Mouse (Mus musculus): Measurements from ENCODE around the gene Cdk1. TPM values are rescaled to one million over a fixed set of nuclear protein-coding genes. Genes with fewer than 3 reads are reported as not detected.

The Cdk1 gene
- total RNA-seq, 4 experiments from 2014 or later = 0.75 to 1.1 (median 0.82) TPM; not detected in 1

DNA sequence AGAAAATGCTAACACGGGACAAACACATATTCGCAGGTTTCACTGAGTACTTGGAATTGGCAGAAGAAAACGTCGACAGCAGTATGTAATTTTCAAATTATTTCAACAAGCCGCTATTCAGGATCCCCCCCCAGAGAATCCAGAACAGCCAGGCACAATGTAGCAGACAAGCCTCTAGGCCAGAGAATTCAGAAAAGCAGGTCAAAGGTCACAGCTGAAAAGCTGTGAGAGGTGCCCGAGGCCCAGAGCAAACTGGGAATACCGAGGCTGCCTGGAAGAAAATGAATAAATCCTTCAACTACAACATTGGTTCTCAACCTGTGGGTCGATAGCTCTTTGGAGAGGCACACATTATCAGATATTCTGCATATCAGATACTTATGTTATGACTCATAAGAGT, 4.5 kb downstream of the Cdk1 start:
- no peak for DNase-seq (ENCODE audit: low spot score in 2 of 2)

DNA sequence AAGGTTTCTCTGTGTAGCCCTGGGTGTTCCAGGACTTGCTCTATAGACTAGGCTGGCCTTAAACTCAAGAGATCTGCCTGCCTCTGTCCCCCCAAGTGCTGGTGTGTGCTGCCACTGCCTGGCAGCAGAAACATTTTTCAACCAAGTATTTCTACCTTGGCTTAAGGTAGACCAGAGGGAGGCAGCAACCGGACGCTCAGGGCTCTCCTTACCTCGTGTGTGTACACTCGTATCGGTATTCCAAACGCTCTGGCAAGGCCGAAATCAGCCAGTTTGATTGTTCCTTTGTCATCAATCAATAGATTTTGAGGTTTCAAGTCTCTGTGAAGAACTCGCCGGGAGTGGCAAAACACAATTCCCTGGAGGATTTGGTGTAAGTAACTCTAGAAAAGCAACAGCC, 10.4 kb downstream of the Cdk1 start:
- no peak for DNase-seq (ENCODE audit: low spot score in 2 of 2)

GRCm38 (mm10) chr10:69341570-69342227, 11.0 kb downstream of the Cdk1 start:
- no peak for DNase-seq (ENCODE audit: low spot score in 2 of 2)

DNA sequence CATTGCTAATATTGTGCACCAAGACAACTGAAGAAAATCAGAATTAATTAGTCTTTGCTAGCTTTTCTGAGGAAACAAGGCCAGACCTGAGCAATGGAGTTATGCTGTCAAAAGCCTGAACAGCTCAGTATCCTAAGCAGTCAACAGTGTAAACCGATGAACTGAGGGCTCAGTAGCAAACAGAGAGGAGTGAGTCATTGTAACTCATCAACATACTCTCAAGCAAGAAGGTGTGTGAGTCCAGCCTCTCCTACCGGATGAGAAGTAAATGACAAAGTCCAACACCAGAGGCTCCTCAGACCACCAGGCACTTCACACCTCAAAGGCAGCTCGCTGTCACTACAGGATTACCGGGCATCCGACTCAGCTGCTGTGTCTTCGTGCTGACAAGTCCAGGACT, 12.7 kb downstream of the Cdk1 start:
- no peak for DNase-seq (ENCODE audit: low spot score in 2 of 2)

DNA sequence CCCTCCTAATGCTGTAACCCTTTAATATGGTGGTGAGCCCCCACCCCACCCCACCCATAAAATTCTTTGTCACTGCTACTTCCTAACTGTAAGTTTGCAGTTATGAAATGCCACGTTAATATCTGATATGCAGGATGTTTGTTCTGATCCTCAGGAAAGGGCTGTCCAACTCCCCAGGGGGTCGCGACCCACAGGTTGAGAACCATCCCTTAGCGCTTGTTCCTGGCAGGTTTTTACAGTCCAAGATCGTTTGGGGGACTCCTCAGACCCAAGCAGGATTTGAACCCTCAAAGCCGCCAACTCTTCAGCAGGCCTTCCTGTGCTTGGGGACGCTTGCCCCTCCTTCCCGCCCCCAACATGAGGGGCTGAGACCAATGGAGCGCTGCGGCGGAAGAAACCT, 16.5 kb downstream of the Cdk1 start:
- no peak for DNase-seq (ENCODE audit: low spot score in 2 of 2)

DNA sequence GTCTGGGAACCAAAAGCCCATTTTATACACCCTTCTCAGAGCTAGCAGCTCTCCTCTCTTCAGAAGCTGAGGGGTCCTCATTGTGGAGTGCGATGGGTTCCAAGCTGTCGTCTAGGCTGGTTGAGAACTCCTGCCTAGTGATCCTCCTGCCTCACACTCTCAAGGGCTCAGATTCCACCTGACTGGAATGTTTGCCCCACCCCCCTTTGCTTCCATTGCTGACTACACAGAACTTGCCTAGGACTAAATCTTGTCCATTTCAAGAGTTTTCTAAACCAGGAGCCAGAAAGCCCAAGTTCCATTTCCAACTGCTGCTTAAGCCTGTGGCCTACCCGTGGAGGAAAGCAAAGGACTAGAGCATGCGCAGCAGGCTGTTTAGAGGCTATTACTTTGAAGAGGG, 17.1 kb downstream of the Cdk1 start:
- DNase-seq (ENCODE audit: low spot score in 2 of 2) = no peak

DNA sequence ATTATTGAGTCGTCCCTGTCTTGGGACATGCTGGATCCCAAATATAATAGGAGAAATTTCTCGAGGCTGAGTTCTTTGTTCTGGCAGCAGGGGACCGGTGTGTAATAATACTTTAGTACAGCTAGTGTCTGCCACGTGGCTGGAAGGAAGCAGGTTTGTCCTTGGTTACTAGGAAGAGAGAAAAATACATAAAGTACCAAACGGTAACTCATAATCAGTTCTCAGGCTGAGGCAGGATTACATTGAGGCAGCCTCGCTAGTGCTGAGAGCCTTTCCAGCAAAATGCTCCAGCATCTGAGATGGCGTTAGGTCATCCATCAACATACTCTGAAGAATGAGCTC, 17.6 kb downstream of the Cdk1 start:
- no peak for DNase-seq (ENCODE audit: low spot score in 2 of 2)

DNA sequence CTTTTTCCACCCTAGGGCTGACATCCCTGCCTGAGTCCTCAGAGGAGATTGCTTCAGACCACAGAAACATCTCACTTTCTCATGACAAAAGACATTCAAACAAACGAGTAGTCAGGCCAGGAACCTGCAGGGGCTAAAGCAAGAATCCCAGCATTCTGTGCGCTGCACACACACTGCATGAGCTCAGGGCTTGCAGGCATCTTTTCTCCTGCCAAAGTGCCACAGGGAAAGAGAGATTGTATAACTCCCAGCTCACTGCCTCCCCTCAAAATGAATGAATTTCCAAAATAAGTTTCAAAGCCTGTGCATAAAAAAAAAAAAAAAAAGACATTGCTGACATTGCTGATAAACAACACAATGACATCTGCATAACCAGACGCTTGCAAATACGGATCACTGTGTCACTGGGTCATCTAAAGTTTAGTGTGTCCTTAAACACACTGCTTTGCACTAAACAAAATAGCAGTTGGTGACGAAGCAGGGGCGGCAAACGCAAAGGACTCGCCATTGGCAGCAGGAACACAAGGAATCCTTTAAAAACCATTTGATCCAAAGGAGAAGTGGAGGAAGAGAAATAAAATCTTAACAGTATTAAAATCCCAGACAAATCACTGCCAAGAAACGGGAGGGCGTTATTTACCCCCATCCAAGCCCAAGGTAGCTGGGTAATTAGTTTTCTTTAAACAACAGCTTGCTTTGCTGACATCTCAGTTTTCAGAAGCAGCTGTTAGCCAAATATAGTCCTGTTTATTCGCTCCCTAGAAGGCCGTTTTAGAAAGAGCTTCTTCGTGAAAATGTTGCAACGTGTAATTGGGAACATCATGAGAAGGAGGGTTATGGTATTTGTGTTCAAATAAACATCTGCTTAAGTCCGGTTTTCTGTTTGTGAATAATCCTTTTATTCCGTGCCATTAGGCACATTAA, 18.2 kb downstream of the Cdk1 start:
- peak in 1 of 2 experiments; percentile 24 for DNase-seq (ENCODE audit: low spot score in 2 of 2)

- DNase-seq (ENCODE audit: low spot score in 2 of 2) = no peak
Observed at GRCm38 (mm10) chr10:69333212-69333611, 19.5 kb downstream of the Cdk1 start.

DNA sequence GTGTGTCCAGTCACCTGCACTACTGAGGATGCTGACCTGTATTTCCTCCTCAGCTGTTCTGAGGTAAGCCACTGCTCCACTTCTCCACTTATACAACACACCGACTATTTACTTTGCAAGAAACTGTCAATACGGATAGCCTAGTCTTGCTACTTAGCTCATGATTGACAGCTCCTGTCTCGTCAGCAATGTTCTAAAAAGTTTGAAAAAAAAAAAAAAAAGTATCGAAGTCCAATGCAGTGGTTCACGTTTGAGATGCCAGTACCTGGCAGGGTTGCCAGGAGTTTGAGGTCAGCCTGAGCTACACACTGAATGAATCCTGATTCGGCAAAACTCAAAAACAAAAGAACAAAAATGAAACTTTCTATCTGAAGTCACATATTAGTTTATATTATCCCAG, 21.5 kb downstream of the Cdk1 start:
- no peak for DNase-seq (ENCODE audit: low spot score in 2 of 2)

DNA sequence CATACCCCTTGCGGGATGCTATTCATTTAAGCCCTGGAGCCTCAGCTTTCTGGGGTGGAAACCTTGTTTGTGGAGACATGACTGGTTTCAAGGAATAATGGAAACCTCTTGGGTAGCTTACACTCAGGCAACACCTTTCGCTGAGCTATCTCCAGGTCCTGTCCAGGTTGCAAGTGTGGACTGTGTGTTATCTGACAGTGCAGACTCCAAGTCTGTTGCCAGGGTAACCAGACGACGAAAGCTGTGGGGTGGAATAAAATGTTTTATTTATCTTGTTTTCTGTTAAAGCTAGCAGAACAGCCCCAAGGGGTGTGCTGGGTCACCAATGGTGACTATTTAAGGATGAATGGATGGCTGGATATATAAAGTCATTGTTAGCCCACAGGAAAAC, 24.1 kb downstream of the Cdk1 start:
- DNase-seq (ENCODE audit: low spot score in 2 of 2) = no peak

DNA sequence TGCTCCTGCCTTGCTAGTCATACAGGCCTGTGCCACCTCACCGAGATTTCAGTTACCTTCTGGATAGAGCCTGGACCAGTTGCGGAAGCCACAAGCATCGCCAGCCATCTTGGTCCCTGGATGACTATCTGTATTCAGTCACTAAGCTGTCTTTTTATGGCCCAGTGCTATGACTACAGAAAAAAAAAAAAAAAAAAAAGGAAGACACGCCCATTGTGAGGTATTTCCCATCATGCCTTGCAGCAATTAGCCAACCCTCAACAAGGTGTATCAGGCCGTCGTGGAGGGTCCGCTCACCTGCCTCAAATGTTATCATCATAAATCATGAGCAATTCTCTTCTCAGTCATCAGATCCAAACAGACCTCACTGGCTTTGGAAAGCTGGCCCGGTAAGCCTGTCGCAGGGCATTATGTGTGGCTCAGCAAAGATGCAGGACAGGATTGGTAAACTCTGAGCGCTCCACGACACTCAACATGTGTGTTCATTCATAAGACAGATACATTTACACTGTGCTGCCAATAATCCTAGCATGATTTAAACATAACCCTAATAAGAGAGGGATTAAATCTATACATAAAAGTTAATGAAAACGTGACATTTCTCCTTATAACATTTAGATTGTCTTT, 24.6 kb downstream of the Cdk1 start:
- no peak for DNase-seq (ENCODE audit: low spot score in 2 of 2)

DNA sequence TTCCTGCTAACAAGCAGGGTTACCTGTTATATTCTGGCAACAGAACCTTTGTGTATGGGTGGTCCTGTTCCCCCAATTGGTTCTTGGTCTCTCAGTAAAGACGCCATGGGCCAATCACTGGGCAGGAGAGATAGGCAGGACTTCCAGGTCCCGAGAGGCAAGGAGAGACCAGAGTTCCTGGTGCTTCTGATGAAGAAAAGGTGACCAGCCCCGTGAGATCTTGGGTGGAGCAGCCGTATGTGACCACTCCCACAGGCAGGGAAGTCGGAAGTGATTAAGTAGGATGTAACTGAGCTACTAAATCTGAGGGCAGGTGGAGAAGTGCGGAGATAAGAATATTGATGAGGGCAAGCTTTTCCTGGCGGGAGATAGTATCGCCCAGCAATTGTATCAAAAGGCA, 25.4 kb downstream of the Cdk1 start:
- no peak for DNase-seq (ENCODE audit: low spot score in 2 of 2)

DNA sequence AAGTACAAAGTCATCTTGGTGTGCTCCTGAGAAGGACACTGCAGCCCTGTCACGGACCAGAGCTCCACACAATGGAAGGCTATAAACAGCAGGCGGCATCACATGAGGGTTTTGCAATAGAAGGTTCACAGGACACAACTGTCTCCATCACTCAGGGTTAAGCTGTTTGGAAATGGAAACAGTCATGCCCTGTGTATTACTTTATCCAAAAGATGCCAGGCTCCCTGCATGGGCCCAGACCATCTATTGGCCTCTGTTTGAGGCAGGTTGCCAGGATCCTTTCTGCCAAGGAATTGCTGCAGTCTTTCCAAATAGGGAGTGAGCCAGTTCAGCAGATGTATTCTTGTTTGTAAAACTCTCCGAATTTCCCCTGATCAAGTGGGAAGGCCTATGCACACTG, 26.3 kb downstream of the Cdk1 start:
- DNase-seq (ENCODE audit: low spot score in 2 of 2) = peak; percentile 14 to 28

DNA sequence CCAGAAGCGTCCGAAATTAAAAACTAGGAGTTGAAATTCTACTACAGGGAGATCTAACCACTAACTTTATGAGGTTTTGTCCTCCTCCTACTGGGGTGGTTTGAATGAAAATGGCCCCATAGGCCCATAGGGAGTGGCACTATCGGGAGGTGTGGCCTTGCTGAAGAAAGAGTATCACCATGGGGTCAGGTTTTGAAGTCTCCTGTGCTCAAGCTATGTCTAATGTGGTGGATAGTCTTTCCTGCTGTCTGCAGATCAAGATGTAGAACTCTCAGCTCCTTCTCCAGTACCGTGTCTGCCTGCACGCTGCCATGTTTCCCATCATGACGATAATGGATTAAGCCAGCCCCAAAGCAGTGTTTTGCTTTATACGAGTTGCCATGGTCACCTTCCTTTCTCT, 27.9 kb downstream of the Cdk1 start:
- no peak for DNase-seq (ENCODE audit: low spot score in 2 of 2)

DNA sequence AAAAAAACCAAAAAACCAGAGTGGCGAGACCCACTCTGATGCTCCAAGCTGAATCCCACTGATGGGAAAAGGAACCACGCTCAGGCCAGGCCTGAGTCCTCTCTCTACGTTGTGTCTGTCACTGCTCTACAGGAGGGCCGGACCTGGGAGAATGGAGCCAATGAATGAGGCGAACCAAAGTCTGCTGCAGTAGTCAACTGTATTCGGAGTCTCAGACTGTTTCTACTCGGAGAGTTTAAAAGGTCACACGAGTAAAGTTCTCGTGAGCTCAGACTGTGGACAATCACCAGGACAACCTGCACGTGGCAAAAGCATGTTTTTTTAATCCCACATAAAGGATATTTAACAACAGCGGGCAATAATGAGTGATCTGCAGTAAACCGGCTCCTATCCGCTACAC, 28.8 kb downstream of the Cdk1 start:
- DNase-seq (ENCODE audit: low spot score in 2 of 2) = no peak

DNA sequence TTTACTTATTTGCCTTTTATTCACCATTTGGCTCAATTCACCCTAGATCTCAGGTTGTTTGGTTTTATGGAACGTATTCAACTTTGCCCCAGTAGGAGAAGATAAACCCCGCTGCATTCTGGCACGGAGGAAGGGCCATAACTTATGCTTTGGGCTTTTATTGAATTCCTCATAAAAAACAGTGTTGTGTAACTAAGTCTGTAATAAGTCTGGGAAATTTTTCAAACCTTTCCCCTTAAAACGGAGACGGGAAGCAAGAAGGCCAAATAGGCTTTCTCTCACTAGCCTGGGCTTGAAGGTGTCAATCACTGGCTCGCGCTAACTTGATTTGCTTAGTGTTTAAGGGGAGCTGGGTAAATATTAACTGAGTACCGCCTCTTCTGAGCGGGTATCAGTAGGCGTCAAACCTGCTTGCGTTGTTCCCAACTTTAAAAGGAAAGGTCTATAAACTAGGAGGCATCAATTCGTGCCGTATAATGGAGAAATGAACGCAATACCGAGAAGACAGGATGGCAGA, 31.2 kb downstream of the Cdk1 start:
- DNase-seq (ENCODE audit: low spot score in 2 of 2) = no peak

- DNase-seq (ENCODE audit: low spot score in 2 of 2) = peak; percentile 42 to 71
Observed at GRCm38 (mm10) chr10:69320667-69321518, 31.8 kb downstream of the Cdk1 start.

DNA sequence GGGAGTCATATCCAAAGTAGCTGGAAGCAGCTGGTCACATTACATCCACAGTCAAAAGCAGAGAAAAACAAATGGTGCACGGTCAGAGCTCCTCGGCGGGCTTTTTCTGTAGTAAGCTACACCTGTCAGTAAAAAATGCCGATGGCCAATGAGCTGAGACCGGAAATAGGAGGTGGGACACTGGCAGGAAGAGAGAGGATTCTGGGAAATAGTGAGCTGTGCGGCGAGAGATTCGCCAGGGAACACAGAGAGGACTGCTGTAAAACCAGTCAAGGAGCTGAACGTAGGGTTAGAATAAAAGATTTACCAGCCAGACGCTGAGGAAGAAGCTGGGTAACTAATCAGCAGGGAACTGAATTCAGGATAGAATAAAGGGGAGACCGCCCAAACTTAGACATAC, 34.2 kb downstream of the Cdk1 start:
- DNase-seq (ENCODE audit: low spot score in 2 of 2) = no peak

DNA sequence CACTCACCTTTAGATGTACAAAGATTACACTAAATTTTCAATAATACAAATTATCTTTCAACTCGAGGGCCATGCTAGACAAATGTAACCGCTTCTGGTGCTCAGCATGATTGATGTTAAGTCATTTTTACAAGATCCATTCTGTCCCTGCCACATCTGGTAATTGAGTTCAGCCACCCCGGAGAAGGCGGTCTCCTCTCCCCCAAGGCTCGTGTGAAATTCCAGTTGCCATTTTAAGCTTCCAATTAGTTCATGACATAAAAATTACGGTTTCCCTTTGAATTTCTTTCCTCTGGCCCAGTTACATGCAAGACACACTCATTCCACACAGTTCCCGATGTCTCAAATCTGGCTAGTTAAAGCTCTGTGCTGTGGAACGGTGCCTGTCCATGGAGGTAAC, 38.8 kb downstream of the Cdk1 start:
- DNase-seq (ENCODE audit: low spot score in 2 of 2) = no peak

DNA sequence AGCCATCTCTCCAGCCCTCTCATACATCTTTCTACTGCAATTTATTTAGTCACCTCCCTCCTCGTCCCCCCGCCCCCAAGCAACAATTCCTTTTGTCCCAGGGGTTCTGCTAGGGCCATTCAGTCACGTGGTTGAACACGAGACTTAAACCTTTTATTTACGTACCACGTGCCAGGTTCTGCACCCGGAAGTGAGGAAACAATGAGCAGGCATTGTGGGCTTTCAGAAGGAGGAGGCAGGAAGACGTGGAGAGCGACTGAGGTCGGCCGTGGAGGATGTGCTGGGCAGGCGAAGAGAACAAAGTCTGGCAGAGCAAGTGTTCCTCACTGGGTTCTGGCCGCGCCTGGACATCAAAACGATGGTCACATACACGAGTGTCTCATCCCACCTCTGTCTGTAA, 40.9 kb downstream of the Cdk1 start:
- no peak for DNase-seq (ENCODE audit: low spot score in 2 of 2)

Measured in layer of hippocampus, adult 8-10 months (tissue).